Mouse (Mus musculus) ES-Bruce4 (cell line): Measurements from ENCODE around the gene Lrrc20.

Source experiments
- CTCF ChIP-seq: IDR thresholded peaks from one replicate; pipeline ENCODE4 v1.8.1; 2011; ENCODE audit warnings: low read depth, low read length
- POLR2A ChIP-seq: IDR thresholded peaks from one replicate; pipeline ENCODE4 v1.8.1; 2011; ENCODE audit warnings: low read length; ENCODE audit not compliant: insufficient read depth

- TF ChIP-seq POLR2A (no peak), CTCF (no peak)
These were observed 30.6 kb upstream of the Lrrc20 start for GRCm38 (mm10) chr10:61445016-61445415.
